Mouse (Mus musculus): ENCODE data around the gene Samd11. TPM values are rescaled to one million over a fixed set of nuclear protein-coding genes. Genes with fewer than 3 reads are reported as not detected.

Gene Samd11
- 0.28 and 1.1 TPM in 2 replicates for polyA plus RNA-seq (2012; rRNA removed; ENCODE audit: low replicate concordance)

DNA sequence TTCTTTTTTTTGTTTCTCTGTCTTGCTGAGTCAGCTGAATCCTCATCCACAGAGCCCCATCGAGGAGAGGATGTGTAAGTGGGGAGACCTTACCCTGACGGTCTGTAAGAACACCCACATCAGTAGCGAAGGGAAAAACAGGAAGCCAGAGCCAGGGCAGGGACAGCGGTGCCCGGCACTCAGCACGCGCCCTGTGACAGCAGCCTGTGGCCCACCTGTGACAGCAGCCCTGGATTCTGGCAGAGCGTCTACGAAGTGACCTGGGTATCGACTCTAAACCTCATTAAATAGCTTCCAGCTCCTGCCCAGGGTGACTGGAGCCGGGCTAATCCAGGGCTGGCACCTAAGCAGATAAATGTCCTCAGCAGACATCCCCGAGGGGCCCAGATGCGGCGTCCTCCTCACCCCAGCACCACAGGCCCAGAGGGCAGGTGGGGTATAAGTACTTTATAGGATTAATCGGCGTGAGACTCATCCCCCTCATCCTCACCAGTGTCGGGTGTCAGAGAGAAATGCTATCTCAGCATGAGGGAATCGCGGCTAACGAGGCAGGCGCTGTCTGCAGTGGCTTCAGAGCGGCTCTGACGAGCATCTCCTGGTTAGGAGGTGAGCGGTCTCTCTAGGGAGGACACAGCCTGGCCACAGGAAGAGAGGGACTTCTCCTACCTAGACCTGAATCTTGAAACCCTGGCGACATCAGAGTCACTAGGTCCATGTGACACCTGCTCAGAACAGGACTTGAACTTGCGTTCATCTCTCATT is at the start of gene Samd11:
TSS of gene Samd11 (minus strand) at position 580 of the 762 bp plus-strand sequence.

DNA sequence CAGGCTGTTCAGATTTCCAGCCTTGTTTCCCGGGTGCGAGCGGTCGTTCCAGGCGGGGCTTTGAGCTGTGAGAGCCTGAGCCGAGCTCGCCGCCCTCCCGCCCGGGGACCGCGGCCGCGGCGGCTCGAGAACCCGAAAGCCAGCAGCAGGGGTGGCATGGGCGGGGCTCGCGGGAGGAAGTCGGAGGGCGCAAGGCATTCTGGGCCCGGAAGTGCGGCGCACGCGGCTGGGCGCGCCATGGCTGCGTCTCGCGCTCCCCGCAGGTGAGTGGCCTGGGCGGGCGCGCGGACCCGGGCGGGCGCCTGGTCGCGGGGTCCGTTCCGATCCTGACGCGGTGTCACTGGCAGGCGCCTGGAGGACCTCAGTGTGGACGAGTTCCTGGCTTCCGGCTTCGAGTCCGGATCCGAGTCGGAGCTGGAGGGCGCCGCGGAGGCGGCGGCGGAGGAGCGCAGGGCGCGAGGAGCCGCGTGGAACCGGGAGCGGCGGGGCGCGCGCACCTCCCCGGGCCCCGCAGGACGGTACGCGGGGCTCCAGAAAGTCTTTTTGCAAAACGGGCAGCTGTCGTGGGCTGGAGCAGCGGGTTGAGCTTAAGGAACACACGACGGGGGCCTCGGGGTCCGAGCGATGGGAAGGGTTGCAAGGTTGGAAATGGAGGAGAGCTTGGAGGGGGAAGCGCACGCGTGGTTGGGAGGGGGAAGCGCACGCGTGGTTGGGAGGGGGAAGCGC is 19.5 kb downstream of the Samd11 start, which contains the start of gene Noc2l:
TSS of gene Noc2l (plus strand) at position 203 of the 726 bp plus-strand sequence.

DNA sequence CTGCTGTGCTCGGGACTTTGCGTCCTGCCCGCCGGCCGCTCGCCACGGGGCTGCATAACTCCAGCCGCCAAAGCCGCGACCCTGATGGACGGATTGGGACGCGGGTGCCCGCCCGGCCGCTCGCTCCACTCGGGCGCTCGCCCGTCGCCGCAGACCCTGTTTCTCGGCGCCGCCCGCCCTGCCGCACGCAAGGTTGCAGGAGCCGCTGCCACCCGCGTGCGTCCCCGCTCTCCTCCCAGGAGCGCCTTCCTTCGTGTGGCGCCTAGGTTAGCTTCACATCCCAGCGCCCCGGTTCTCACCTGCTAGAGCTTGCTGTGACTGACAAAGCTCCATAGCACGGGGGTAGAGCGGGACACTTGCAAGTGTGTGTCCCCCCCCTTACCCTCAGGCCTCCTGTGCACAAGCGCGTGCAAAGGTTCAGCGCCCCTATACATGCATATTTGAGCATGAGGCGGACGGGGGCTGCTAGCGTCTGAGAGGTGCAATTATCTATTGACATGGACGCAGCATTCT is 20.7 kb downstream of the Samd11 start, which contains the start of gene Plekhn1:
TSS of gene Plekhn1 (minus strand) at position 157 of the 513 bp plus-strand sequence.

DNA sequence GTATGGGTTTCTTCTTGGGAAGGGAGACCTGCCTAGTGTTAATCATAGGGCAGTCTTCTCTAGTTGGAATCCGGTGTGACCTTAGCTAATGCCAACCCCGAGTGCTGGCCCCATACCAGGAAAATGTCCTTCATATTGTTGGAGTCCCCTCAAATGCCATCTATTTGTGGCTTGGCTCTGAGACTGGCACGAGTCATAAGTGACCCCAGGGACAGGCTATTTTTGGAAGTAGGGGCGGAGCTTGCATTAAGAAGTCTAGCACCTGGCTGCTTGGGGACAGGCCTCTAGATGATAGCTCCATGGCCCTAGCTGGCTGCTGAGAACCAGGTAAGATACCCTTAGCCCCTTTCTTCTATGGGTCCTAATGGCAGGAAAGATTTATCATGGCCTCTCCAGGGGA is 39.8 kb downstream of the Samd11 start, which contains the start of gene Perm1:
TSS of gene Perm1 (plus strand) at position 220 of the 400 bp plus-strand sequence.

DNA sequence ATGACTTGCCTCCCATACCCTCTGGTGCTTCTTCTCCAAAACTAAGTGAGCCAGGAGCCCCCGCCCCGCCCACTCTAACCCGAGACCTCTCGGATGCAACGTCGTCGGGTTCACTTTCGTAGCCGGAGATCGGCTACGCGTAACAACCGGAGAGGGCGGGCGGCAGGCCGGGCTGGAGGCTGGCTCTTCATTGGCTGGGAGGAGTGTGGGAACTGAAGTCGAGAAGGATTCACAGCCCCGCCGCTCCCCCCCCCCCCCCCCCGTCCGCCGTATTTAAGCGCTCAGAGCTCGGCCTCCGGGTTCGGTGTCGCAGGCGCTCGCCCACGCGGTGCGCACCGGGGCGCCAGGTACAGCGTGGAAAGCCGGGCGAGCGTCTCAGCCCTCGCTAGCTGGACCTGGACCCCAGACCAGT is 52.5 kb downstream of the Samd11 start, which contains the start of gene AW011738:
TSS of gene AW011738 (plus strand) at position 304 of the 412 bp plus-strand sequence.

DNA sequence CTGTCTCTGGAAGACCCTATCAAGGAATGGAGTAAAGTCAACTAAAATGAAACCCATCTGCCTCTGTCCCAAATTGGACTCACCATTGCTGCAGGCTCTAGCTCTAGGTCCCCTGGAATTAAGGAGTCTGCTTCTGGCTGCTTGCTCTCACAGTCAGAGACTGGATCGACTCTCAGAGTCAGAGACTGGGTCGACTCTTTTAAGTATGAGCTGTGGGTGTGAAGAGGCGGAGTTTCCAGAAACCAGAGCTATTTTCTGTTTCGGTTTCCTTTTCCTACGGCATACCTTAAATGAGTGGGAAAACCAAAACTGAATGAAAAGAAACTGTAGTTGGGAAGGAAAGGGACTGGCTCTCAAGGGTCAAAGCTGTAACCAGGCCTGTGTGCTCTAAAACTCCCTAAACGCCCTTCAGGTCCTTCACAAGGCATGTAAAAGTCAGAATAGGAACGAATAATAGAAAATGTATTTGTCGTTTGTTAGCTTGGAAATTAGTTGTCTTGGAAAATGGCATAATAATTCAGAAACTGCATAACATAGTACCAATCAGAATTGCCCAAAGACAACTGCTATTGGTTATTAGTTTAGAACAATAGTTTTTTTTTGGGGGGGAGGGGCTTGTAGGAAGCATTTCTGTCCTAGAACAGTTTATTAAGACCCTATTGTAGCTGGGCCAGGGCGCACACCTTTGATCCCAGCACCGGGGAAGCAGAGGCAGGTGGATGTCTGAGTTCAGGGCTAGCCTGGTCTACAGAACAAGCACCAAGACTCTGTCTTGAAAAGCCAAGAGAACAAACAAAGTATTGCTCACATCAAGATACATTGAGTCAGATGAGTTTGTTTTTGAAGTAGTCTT is 54.6 kb downstream of the Samd11 start, which contains the start of gene Isg15:
TSS of gene Isg15 (minus strand) at position 196 of the 853 bp plus-strand sequence.

DNA sequence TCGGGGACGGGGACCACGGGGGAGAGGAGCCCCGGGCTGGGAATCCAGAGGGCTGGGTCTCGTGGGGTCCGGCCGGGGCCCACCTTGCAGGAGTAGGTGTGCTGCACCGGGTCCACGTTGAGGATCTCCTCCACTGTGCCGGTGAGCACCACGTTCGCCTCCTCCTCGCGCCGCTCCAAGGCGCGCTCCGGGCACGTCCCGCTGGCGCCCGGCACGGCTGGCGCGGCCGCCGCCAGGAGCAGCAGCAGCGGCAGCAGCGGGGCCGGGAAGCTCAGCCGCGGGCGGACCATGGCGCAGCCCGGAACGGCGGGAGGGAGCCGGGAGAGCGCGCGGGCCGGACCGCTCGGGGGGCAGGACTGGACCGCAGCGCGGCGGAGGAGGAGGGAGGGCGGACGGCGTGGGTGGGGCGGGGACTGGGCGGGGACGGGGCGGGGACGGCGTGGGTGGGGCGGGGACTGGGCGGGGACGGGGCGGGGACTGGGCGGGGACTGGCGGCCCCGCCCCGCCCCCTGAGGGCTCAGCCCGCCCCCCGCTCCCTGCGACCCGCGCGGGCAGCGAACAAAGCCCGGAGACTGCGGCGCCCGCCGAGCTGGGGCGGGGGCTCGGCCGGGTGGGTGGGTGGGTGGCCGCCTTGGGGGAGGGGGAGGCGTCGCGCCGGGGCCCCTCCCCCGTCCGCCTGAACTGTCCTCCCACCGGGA is 58.2 kb downstream of the Samd11 start, which contains the start of gene Agrn:
TSS of gene Agrn (minus strand) at position 358 of the 698 bp plus-strand sequence.

Other genes starting within 250 kb of the Samd11 start
- 3.6 and 6.5 TPM in 2 replicates for gene Tnfrsf4, start 241.8 kb downstream of the Samd11 start, polyA plus RNA-seq (2012; rRNA removed; ENCODE audit: low replicate concordance)
- gene Tnfrsf18, start 229.5 kb downstream of the Samd11 start, polyA plus RNA-seq (2012; rRNA removed; ENCODE audit: low replicate concordance) = 2.5 and 3.5 TPM in 2 replicates
- gene Ttll10, start 196.2 kb downstream of the Samd11 start, polyA plus RNA-seq (2012; rRNA removed; ENCODE audit: low replicate concordance) = 5.6 and 8.2 TPM in 2 replicates
- gene 9430015G10Rik, start 145.7 kb downstream of the Samd11 start, polyA plus RNA-seq (2012; rRNA removed; ENCODE audit: low replicate concordance) = 8.9 and 11.4 TPM in 2 replicates
- 0.29 and 0.46 TPM in 2 replicates for gene Rnf223, start 125.1 kb downstream of the Samd11 start, polyA plus RNA-seq (2012; rRNA removed; ENCODE audit: low replicate concordance)
- gene Agrn, start 58.2 kb downstream of the Samd11 start, polyA plus RNA-seq (2012; rRNA removed; ENCODE audit: low replicate concordance) = 68.8 and 73.3 TPM in 2 replicates
- 7.9 and 66.7 TPM in 2 replicates for gene Isg15, start 54.8 kb downstream of the Samd11 start, polyA plus RNA-seq (2012; rRNA removed; ENCODE audit: low replicate concordance)
- gene AW011738, start 52.4 kb downstream of the Samd11 start, polyA plus RNA-seq (2012; rRNA removed; ENCODE audit: low replicate concordance) = 0.83 and 1.7 TPM in 2 replicates
- 0.06 and 0.07 TPM in 2 replicates for gene Perm1, start 39.8 kb downstream of the Samd11 start, polyA plus RNA-seq (2012; rRNA removed; ENCODE audit: low replicate concordance)
- gene Plekhn1, start 20.8 kb downstream of the Samd11 start, polyA plus RNA-seq (2012; rRNA removed; ENCODE audit: low replicate concordance) = 34.8 and 35.6 TPM in 2 replicates
- 32.3 and 40.0 TPM in 2 replicates for gene Noc2l, start 19.6 kb downstream of the Samd11 start, polyA plus RNA-seq (2012; rRNA removed; ENCODE audit: low replicate concordance)
- gene Vmn2r-ps159, start 75.4 kb upstream of the Samd11 start, polyA plus RNA-seq (2012; rRNA removed; ENCODE audit: low replicate concordance) = not detected in 2 replicates

Data from duodenum, adult 2 months (tissue).